Mouse (Mus musculus): ENCODE measurements at regions not wholly inside any gene's neighbourhood (a gene's known extent, or its start where the extent isn't known, plus 50 kb on each side); places are given as distances from the start of the nearest gene placed in this dataset.

DNA sequence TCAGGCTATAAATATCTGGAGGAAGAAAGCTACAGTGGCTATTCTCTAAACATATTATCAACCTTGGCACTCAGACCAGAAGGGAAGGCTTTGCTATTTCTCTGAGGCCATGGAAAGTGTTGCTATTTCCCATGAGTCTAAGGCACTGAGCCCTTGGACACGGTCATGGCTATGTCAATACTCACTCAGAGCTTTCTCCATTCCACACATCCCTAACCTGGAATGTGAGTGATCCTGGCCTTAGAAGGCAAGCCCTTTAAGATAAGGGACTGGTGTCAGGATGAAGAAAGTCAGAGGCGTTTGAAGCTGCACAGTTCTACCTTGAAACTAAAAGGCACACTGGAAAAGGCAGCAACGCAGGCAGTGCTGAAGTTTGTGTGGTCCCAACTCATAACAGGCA, 478.3 kb downstream of the Rps29 start:
- no peaks in the 10 kb centered on the region for H3K27me3 ChIP-seq (replicated peaks)
- no peak overlapping the region for H3K4me3 ChIP-seq
- WGBS: 22% methylated on average over 3 of the region's 3 CpGs
- no peak overlapping the region for H3K9ac ChIP-seq
- peaks cover 3% of the 10 kb centered on the region; the same call in 1 of the 2 replicates for H3K9me3 ChIP-seq
- H3K27ac ChIP-seq (replicated peaks): 0 out of 2 replicates have a peak overlapping the region, but pooled peaks have one; percentile 33
- no peaks in the 10 kb centered on the region for H3K36me3 ChIP-seq
- ATAC-seq (ENCODE audit: extremely low read depth, insufficient number of reproducible peaks, low FRiP score, low TSS enrichment): no peak
- H3K4me2 ChIP-seq: no peak overlapping the region
- H3K4me1 ChIP-seq: peaks cover 8% of the 10 kb centered on the region

DNA sequence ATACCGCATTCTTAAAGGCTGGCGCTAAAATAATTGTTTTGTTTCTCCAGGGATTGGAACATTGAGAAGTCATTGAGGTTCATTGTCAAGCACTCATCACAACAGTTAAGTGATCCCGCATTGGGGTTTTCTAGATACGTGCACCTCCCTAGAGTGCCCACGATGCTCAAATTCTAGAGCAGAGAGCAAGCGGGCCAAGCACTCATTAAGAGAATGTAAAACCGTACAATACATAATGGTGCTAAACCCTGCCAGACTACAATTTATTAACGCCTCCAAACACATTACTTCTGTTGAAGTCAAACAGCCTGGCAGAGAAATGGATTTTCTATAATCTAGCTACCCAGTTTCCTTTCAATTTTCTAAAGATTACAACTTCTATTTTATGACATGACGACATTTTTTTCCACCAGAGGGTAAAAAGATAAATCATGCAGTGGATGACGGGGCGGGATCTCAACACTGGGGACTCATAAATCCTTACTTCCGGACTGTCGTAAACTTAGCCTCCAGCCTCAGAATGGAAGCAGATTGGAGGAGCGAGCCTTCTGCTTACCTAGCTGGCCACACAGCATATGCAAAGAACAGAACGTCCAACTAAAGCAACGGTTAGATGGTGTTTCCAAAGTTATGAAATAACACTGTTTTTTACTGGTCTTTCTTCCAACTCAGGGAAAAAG, 482.8 kb downstream of the Rps29 start:
- Histone ChIP-seq H3K9ac (no peak overlapping the region), H3K36me3 (no peaks in the 10 kb centered on the region), H3K9me3 (no peaks in the 10 kb centered on the region), H3K27me3 (replicated peaks) (no peaks in the 10 kb centered on the region), H3K27ac (replicated peaks) (no peak overlapping the region), H3K4me3 (no peak overlapping the region), H3K4me2 (no peak overlapping the region), H3K4me1 (peaks cover 11% of the 10 kb centered on the region)
- 83% methylated on average over 16 of the region's 16 CpGs for WGBS
- no peak for ATAC-seq (ENCODE audit: extremely low read depth, insufficient number of reproducible peaks, low FRiP score, low TSS enrichment)

DNA sequence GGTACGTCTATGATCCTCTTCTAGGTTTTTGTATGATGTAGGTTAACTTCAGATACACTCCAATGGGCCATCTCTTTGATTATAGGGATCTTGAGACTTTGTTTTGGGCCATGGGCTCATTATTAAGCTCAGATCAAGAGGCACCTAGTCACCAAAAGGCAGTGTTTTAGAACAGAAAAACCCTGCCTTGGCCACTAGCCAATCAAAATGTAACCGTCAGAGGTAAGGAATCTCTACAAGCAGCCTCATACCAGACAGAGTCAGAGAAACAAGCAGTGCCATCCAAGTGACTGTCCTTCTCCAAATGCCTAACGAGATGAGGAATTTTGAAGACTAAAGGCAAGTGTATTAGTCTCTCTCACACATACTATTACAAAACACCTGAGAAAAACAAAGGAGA, 487.0 kb downstream of the Rps29 start:
- ATAC-seq (ENCODE audit: extremely low read depth, insufficient number of reproducible peaks, low FRiP score, low TSS enrichment): no peak
- no peak overlapping the region for H3K4me3 ChIP-seq
- H3K27ac ChIP-seq (replicated peaks): no peak overlapping the region
- no peak overlapping the region for H3K4me2 ChIP-seq
- no peaks in the 10 kb centered on the region for H3K9me3 ChIP-seq
- H3K36me3 ChIP-seq: no peaks in the 10 kb centered on the region
- H3K4me1 ChIP-seq: 0 out of 2 replicates have a peak, but pooled peaks cover 3% of the 10 kb centered on the region
- H3K9ac ChIP-seq: no peak overlapping the region
- 56% methylated on average over 3 of the region's 3 CpGs for WGBS
- H3K27me3 ChIP-seq (replicated peaks): no peaks in the 10 kb centered on the region

GRCm38 (mm10) chr12:68645901-68646585, 512.9 kb downstream of the Rps29 start:
- no peak overlapping the region for H3K4me3 ChIP-seq
- no peaks in the 10 kb centered on the region for H3K9me3 ChIP-seq
- no peak overlapping the region for H3K9ac ChIP-seq
- H3K4me1 ChIP-seq: no peaks in the 10 kb centered on the region
- H3K4me2 ChIP-seq: no peak overlapping the region
- H3K27ac ChIP-seq (replicated peaks): no peak overlapping the region
- no peak for ATAC-seq (ENCODE audit: extremely low read depth, insufficient number of reproducible peaks, low FRiP score, low TSS enrichment)
- no peaks in the 10 kb centered on the region for H3K27me3 ChIP-seq (replicated peaks)
- 79% methylated on average over 1 of the region's 1 CpGs for WGBS
- no peaks in the 10 kb centered on the region for H3K36me3 ChIP-seq

GRCm38 (mm10) chr12:68643671-68644070, 515.3 kb downstream of the Rps29 start:
- no peaks in the 10 kb centered on the region for H3K36me3 ChIP-seq
- no peak for ATAC-seq (ENCODE audit: extremely low read depth, insufficient number of reproducible peaks, low FRiP score, low TSS enrichment)
- no peak overlapping the region for H3K4me2 ChIP-seq
- 79% methylated on average over 4 of the region's 4 CpGs for WGBS
- no peak overlapping the region for H3K27ac ChIP-seq (replicated peaks)
- H3K9me3 ChIP-seq: no peaks in the 10 kb centered on the region
- no peaks in the 10 kb centered on the region for H3K27me3 ChIP-seq (replicated peaks)
- H3K4me1 ChIP-seq: no peaks in the 10 kb centered on the region
- no peak overlapping the region for H3K9ac ChIP-seq
- H3K4me3 ChIP-seq: no peak overlapping the region

DNA sequence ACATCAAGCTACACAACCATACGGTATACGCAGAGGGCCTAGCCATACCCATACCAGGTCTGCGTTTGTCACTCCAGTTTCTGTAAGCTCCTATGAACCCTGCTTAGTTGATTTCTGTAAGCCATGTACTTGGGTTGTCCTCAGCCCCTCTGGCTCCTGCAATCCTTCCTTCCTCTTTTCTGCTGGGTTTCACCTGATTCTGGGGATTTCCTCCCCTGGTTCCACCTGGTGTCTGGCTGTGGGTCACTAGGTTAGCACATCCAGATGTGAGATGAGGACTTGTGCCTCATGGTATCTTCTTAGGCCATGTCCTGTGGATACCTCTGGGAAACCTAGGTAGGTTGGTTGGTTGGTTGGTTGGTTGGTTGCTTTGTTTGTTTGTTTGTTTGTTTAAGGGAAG, 526.5 kb downstream of the Rps29 start:
- H3K4me3 ChIP-seq: no peak overlapping the region
- no peak overlapping the region for H3K27ac ChIP-seq (replicated peaks)
- no peaks in the 10 kb centered on the region for H3K27me3 ChIP-seq (replicated peaks)
- 95% methylated on average over 3 of the region's 3 CpGs for WGBS
- H3K4me1 ChIP-seq: no peaks in the 10 kb centered on the region
- H3K9ac ChIP-seq: no peak overlapping the region
- H3K4me2 ChIP-seq: no peak overlapping the region
- H3K36me3 ChIP-seq: no peaks in the 10 kb centered on the region
- no peaks in the 10 kb centered on the region for H3K9me3 ChIP-seq
- ATAC-seq (ENCODE audit: extremely low read depth, insufficient number of reproducible peaks, low FRiP score, low TSS enrichment): no peak

DNA sequence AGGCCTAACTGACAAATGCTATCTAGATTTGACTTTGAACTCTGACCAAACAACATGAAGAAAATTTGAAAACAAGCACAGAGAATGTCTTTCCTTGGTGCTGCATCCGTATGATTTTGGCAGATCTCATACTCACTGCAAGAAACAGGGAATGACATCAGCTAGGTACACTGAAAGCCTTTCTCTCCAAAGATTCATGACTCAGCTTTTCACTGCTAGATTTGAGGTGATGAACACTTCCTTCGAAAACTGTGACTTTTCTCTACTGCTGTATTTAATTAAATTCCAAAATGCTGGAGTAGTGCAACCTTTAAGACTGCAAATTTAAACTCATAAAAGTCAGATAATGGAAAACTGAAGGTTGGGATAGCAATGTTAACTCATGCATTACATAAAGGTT, 540.6 kb downstream of the Rps29 start:
- Histone ChIP-seq H3K9me3 (no peaks in the 10 kb centered on the region), H3K36me3 (no peaks in the 10 kb centered on the region), H3K27me3 (replicated peaks) (no peaks in the 10 kb centered on the region), H3K27ac (replicated peaks) (no peak overlapping the region), H3K4me2 (no peak overlapping the region), H3K9ac (no peak overlapping the region), H3K4me3 (no peak overlapping the region), H3K4me1 (no peaks in the 10 kb centered on the region)
- 62% methylated on average over 2 of the region's 2 CpGs for WGBS
- ATAC-seq (ENCODE audit: extremely low read depth, insufficient number of reproducible peaks, low FRiP score, low TSS enrichment): no peak

GRCm38 (mm10) chr12:68605417-68606000, 553.5 kb downstream of the Rps29 start:
- H3K27ac ChIP-seq (replicated peaks): no peak overlapping the region
- ATAC-seq (ENCODE audit: extremely low read depth, insufficient number of reproducible peaks, low FRiP score, low TSS enrichment): no peak
- H3K36me3 ChIP-seq: no peaks in the 10 kb centered on the region
- no peaks in the 10 kb centered on the region for H3K4me1 ChIP-seq
- no peaks in the 10 kb centered on the region for H3K27me3 ChIP-seq (replicated peaks)
- WGBS: 82% methylated on average over 10 of the region's 10 CpGs
- no peak overlapping the region for H3K9ac ChIP-seq
- no peak overlapping the region for H3K4me3 ChIP-seq
- no peak overlapping the region for H3K4me2 ChIP-seq
- H3K9me3 ChIP-seq: no peaks in the 10 kb centered on the region

DNA sequence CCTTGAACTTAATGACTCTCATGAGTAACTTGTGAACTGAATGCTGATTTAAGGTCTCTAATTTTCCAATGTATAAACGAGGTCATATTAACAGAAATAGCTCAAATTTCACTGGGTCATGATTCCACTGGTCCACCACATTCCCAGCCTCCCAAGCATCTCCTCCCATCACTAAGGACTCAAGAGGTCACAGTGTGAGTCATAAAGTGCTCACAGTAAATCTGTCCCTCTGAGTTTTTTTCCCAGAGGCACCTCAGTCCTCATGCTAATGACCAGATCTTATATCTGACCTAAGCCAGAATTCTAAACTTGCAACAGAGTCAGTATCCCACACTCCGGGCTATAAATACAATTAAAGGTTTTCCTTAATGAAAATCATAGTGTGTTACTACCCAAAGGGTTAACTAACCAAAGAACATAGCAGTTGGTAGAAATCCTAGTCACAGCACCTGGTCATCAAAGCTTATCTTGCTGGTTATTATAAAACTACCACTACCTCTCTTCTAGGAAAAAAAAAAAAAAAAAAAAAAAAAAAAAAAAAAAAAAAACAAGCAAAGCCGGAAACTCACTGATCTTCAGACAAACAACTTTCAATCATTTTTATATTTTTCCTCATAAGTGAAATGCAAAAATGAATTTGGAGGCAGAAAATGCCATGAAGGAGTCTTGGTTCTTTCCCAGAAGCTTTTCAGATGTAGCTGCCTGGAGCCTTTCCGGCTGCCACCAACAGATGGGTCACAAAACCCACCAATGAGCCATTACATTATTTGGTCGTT, 554.3 kb downstream of the Rps29 start:
- Histone ChIP-seq H3K9me3 (no peaks in the 10 kb centered on the region), H3K27ac (replicated peaks) (no peak overlapping the region), H3K4me2 (no peak overlapping the region), H3K36me3 (no peaks in the 10 kb centered on the region), H3K9ac (no peak overlapping the region), H3K4me3 (no peak overlapping the region), H3K4me1 (0 out of 2 replicates have a peak, but pooled peaks cover 3% of the 10 kb centered on the region), H3K27me3 (replicated peaks) (no peaks in the 10 kb centered on the region)
- no peak for ATAC-seq (ENCODE audit: extremely low read depth, insufficient number of reproducible peaks, low FRiP score, low TSS enrichment)
- 80% methylated on average over 5 of the region's 5 CpGs for WGBS

DNA sequence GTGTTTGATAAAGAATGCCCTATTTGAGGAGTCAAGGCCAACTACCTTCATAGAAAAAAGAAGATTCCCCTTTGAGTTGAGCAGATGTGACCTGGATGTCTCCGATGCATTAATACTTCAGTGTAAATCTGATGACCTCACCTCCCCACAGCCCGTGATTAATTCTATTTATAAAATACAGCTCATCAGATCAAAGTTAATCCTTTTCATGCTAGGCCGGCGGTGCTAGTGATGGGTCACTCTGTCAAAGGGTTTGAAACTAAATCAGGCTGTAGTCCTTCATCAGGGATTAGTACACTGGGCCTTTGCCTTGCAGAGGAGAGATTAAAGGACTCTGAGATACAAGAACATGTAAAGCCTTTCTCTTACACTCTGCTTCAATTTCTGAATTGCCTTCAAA, 556.3 kb downstream of the Rps29 start:
- no peaks in the 10 kb centered on the region for H3K27me3 ChIP-seq (replicated peaks)
- H3K4me2 ChIP-seq: no peak overlapping the region
- no peak overlapping the region for H3K27ac ChIP-seq (replicated peaks)
- H3K36me3 ChIP-seq: no peaks in the 10 kb centered on the region
- no peak overlapping the region for H3K4me3 ChIP-seq
- WGBS: 64% methylated on average over 4 of the region's 4 CpGs
- H3K4me1 ChIP-seq: 0 out of 2 replicates have a peak, but pooled peaks cover 3% of the 10 kb centered on the region
- no peak for ATAC-seq (ENCODE audit: extremely low read depth, insufficient number of reproducible peaks, low FRiP score, low TSS enrichment)
- H3K9ac ChIP-seq: no peak overlapping the region
- no peaks in the 10 kb centered on the region for H3K9me3 ChIP-seq

- no peaks in the 10 kb centered on the region for H3K27me3 ChIP-seq (replicated peaks)
- no peak overlapping the region for H3K9ac ChIP-seq
- H3K4me3 ChIP-seq: no peak overlapping the region
- H3K36me3 ChIP-seq: no peaks in the 10 kb centered on the region
- no peak for ATAC-seq (ENCODE audit: extremely low read depth, insufficient number of reproducible peaks, low FRiP score, low TSS enrichment)
- H3K4me1 ChIP-seq: 0 out of 2 replicates have a peak, but pooled peaks cover 3% of the 10 kb centered on the region
- H3K4me2 ChIP-seq: no peak overlapping the region
- no peaks in the 10 kb centered on the region for H3K9me3 ChIP-seq
- H3K27ac ChIP-seq (replicated peaks): no peak overlapping the region
These were observed 557.6 kb downstream of the Rps29 start for GRCm38 (mm10) chr12:68601366-68601765.

Measured in heart, embryonic 13.5 days (tissue).